Mouse (Mus musculus): ENCODE measurements around the gene Pum2. TPM values are rescaled to one million over a fixed set of nuclear protein-coding genes. Genes with fewer than 3 reads are reported as not detected.

Gene Pum2
- polyA plus RNA-seq, 1 experiment from 2014 or later, result 64.0 TPM

- Histone ChIP-seq H3K4me3 (peak within 1 kb of the TSS; percentile 81), H3K36me3 (no peaks in the 10 kb centered on the region), H3K4me1 (peaks cover 19% of the 10 kb centered on the region), H3K27ac (peak within 1 kb of the TSS; percentile 88), H3K4me2 (replicated peaks) (peak within 1 kb of the TSS; percentile 97), H3K27me3 (no peaks in the 10 kb centered on the region), H3K9me3 (replicated peaks) (no peaks in the 10 kb centered on the region), H3K9ac (peak within 1 kb of the TSS; percentile 90)
- ATAC-seq (ENCODE audit: low FRiP score), result peak; percentile 85
- WGBS, result under 1% methylated on average over 67 of the region's 67 CpGs
These were observed 97.3 kb downstream of the Pum2 start, which contains the start of gene Sdc1 for GRCm38 (mm10) chr12:8770946-8771843. Gene Sdc1, plus strand, starts transcription at chr12:8771323.

DNA sequence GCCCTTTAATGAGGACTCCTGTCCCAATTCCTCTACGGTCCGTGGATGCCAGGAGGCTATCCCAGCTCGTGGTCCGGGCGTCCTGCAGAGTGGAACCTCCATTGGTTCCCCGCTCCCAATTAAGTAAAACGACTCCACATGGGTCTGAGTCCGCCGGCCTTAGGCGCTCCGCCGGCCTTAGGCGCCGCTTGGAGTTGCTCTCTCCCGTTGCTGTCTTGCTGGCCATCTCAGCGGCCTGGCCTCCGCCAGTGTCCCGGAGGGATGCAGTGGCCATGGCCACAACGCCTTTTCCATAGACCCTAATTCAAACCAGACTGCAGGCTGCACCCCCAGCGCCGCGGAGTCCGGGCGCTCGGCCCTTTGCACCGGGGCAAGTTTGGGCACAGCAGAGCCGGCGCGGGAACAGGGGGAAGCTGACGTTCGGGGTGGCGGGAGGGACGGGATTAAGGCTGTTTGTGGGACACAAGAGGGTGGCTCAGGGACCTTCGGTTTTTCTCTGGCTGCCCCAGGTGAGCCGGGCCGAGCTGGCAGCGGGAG, 98.0 kb downstream of the Pum2 start:
- Histone ChIP-seq H3K4me3 (peak overlapping the region; percentile 81), H3K4me2 (replicated peaks) (peak overlapping the region; percentile 97), H3K9me3 (replicated peaks) (no peaks in the 10 kb centered on the region), H3K4me1 (peaks cover 19% of the 10 kb centered on the region), H3K9ac (peak overlapping the region; percentile 90), H3K27me3 (no peaks in the 10 kb centered on the region), H3K27ac (peak overlapping the region; percentile 88), H3K36me3 (no peaks in the 10 kb centered on the region)
- under 1% methylated on average over 37 of the region's 37 CpGs for WGBS
- peak; percentile 38 for ATAC-seq (ENCODE audit: low FRiP score)

- Histone ChIP-seq H3K27me3 (no peaks in the 10 kb centered on the region), H3K4me3 (peak overlapping the region; percentile 81), H3K9me3 (replicated peaks) (no peaks in the 10 kb centered on the region), H3K27ac (peak overlapping the region; percentile 88), H3K4me2 (replicated peaks) (peak overlapping the region; percentile 97), H3K4me1 (peaks cover 19% of the 10 kb centered on the region), H3K9ac (peak overlapping the region; percentile 90), H3K36me3 (no peaks in the 10 kb centered on the region)
- ATAC-seq (ENCODE audit: low FRiP score), result peak; percentile 64
- under 1% methylated on average over 49 of the region's 55 CpGs for WGBS
These were observed 98.7 kb downstream of the Pum2 start for GRCm38 (mm10) chr12:8772451-8773143.

GRCm38 (mm10) chr12:8773336-8773735, 99.4 kb downstream of the Pum2 start:
- no peaks in the 10 kb centered on the region for H3K9me3 ChIP-seq (replicated peaks)
- H3K36me3 ChIP-seq, result no peaks in the 10 kb centered on the region
- peak overlapping the region; percentile 81 for H3K4me3 ChIP-seq
- no peak overlapping the region for H3K27ac ChIP-seq
- H3K4me2 ChIP-seq (replicated peaks), result peak overlapping the region; percentile 97
- ATAC-seq (ENCODE audit: low FRiP score), result no peak
- peaks cover 19% of the 10 kb centered on the region for H3K4me1 ChIP-seq
- 28% methylated on average over 6 of the region's 6 CpGs for WGBS
- H3K27me3 ChIP-seq, result no peaks in the 10 kb centered on the region
- 0 out of 2 replicates have a peak overlapping the region, but pooled peaks have one; percentile 90 for H3K9ac ChIP-seq

DNA sequence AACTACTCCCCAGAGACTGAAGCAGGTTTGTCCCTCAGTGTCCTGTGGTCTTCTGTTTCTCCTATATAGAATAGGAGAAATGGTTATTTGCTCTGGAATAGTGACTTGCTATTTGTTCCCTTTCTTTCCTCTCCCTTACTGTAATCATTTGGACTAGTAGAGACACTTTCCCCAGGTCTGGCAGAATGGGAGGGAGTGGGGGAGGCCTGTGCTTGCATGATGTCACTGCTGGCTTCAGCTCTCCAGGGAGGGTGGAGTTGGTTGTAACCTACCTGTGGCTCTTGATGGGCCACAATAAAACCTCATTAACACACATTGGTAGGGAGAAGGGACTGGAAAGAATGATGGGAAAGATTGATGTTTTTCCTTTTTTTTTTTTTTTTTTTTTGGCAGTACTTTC, 100.2 kb downstream of the Pum2 start:
- no peaks in the 10 kb centered on the region for H3K27me3 ChIP-seq
- H3K4me1 ChIP-seq, result peaks cover 19% of the 10 kb centered on the region
- H3K36me3 ChIP-seq, result no peaks in the 10 kb centered on the region
- H3K4me2 ChIP-seq (replicated peaks), result no peak overlapping the region
- no peaks in the 10 kb centered on the region for H3K9me3 ChIP-seq (replicated peaks)
- H3K4me3 ChIP-seq, result no peak overlapping the region
- H3K27ac ChIP-seq, result no peak overlapping the region
- H3K9ac ChIP-seq, result no peak overlapping the region
- no peak for ATAC-seq (ENCODE audit: low FRiP score)

DNA sequence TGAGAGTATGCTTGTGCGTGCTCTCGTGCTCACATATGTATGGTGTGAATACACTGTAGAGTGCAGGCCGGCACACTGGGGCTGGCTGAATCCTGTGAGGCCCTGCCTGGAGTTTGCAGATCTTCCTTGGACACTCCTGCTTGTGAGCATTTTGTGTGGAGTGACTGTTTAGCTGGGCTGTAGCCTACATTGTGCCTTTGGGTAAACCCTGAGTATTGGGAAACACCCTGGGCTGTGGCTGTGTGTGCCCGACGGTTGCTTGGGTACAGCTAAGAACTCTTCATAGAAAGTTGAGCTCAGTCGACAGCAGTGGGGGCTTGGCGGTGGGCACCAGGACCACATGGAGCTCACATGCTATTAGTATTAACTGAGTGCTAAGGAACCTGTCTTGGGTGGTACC, 102.3 kb downstream of the Pum2 start:
- H3K4me1 ChIP-seq, result peaks cover 15% of the 10 kb centered on the region
- no peaks in the 10 kb centered on the region for H3K36me3 ChIP-seq
- no peak for ATAC-seq (ENCODE audit: low FRiP score)
- H3K9me3 ChIP-seq (replicated peaks), result no peaks in the 10 kb centered on the region
- no peak overlapping the region for H3K9ac ChIP-seq
- 90% methylated on average over 7 of the region's 7 CpGs for WGBS
- H3K4me3 ChIP-seq, result no peak overlapping the region
- no peak overlapping the region for H3K27ac ChIP-seq
- H3K4me2 ChIP-seq (replicated peaks), result no peak overlapping the region
- H3K27me3 ChIP-seq, result no peaks in the 10 kb centered on the region

DNA sequence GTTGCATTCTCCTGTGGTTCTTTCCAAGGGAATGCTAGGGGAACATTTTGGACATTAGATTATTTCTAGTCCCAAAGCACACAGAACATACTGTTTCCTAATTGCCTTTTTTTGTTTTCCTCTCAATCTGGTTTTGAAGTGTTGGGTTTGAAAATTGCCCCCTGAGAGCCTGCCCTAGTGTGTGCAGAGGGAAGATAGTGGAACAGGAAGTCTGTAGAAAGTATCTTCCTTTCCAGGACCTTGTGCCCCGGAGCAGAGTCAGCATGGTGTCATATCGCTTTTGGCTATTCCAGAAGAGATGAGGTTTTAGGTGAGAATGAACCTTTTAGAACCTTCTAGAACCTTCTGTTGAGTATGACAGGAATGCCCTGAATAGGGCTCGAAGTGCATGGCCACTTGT, 102.8 kb downstream of the Pum2 start:
- no peaks in the 10 kb centered on the region for H3K36me3 ChIP-seq
- H3K27me3 ChIP-seq, result no peaks in the 10 kb centered on the region
- H3K4me2 ChIP-seq (replicated peaks), result no peak overlapping the region
- no peak overlapping the region for H3K9ac ChIP-seq
- H3K9me3 ChIP-seq (replicated peaks), result no peaks in the 10 kb centered on the region
- no peak overlapping the region for H3K4me3 ChIP-seq
- H3K27ac ChIP-seq, result no peak overlapping the region
- WGBS, result 91% methylated on average over 3 of the region's 3 CpGs
- H3K4me1 ChIP-seq, result peaks cover 15% of the 10 kb centered on the region
- no peak for ATAC-seq (ENCODE audit: low FRiP score)

GRCm38 (mm10) chr12:8778106-8778505, 104.2 kb downstream of the Pum2 start:
- H3K36me3 ChIP-seq, result no peaks in the 10 kb centered on the region
- no peaks in the 10 kb centered on the region for H3K9me3 ChIP-seq (replicated peaks)
- H3K4me2 ChIP-seq (replicated peaks), result no peak overlapping the region
- peaks cover 13% of the 10 kb centered on the region for H3K4me1 ChIP-seq
- H3K4me3 ChIP-seq, result no peak overlapping the region
- 92% methylated on average over 7 of the region's 7 CpGs for WGBS
- no peak overlapping the region for H3K27ac ChIP-seq
- no peak overlapping the region for H3K9ac ChIP-seq
- ATAC-seq (ENCODE audit: low FRiP score), result no peak
- H3K27me3 ChIP-seq, result no peaks in the 10 kb centered on the region

- no peak overlapping the region for H3K4me3 ChIP-seq
- H3K27ac ChIP-seq, result no peak overlapping the region
- H3K36me3 ChIP-seq, result no peaks in the 10 kb centered on the region
- no peak for ATAC-seq (ENCODE audit: low FRiP score)
- no peaks in the 10 kb centered on the region for H3K27me3 ChIP-seq
- WGBS, result 74% methylated on average over 4 of the region's 4 CpGs
- no peaks in the 10 kb centered on the region for H3K9me3 ChIP-seq (replicated peaks)
- H3K4me2 ChIP-seq (replicated peaks), result no peak overlapping the region
- H3K4me1 ChIP-seq, result peaks cover 14% of the 10 kb centered on the region
- H3K9ac ChIP-seq, result no peak overlapping the region
These were observed 105.9 kb downstream of the Pum2 start for GRCm38 (mm10) chr12:8779851-8780250.

DNA sequence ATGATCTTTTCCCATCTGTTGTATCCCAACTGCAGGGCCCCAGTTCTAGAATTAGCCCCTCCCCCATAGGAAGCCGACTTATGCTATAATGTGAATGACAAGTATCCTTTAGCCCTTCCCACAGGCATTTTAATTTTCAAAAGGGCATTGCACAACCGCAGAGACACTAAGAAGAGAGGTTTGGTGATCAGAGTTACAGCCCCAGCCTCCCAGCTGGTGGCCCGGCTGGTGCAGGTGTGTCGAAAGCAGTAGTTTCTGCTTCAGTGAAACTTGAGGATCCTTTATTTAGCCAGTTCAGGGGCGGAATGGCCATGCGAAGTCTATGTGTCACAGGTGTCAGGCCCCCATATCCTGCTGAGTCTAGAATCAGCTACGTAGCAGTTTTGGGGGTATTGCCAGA, 107.2 kb downstream of the Pum2 start:
- no peak overlapping the region for H3K4me3 ChIP-seq
- no peak overlapping the region for H3K4me2 ChIP-seq (replicated peaks)
- H3K36me3 ChIP-seq, result no peaks in the 10 kb centered on the region
- ATAC-seq (ENCODE audit: low FRiP score), result no peak
- no peak overlapping the region for H3K9ac ChIP-seq
- H3K27me3 ChIP-seq, result no peaks in the 10 kb centered on the region
- H3K9me3 ChIP-seq (replicated peaks), result no peaks in the 10 kb centered on the region
- 81% methylated on average over 7 of the region's 7 CpGs for WGBS
- H3K27ac ChIP-seq, result no peak overlapping the region
- peaks cover 12% of the 10 kb centered on the region; the same call in 1 of the 2 replicates for H3K4me1 ChIP-seq

- peaks cover 12% of the 10 kb centered on the region; the same call in 1 of the 2 replicates for H3K4me1 ChIP-seq
- no peak overlapping the region for H3K4me2 ChIP-seq (replicated peaks)
- no peaks in the 10 kb centered on the region for H3K9me3 ChIP-seq (replicated peaks)
- H3K36me3 ChIP-seq, result no peaks in the 10 kb centered on the region
- WGBS, result 77% methylated on average over 9 of the region's 9 CpGs
- no peak for ATAC-seq (ENCODE audit: low FRiP score)
- no peak overlapping the region for H3K4me3 ChIP-seq
- H3K9ac ChIP-seq, result no peak overlapping the region
- H3K27me3 ChIP-seq, result no peaks in the 10 kb centered on the region
- H3K27ac ChIP-seq, result no peak overlapping the region
These were observed 107.9 kb downstream of the Pum2 start for GRCm38 (mm10) chr12:8781681-8782378.

- no peak overlapping the region for H3K27ac ChIP-seq
- H3K4me3 ChIP-seq, result no peak overlapping the region
- no peak for ATAC-seq (ENCODE audit: low FRiP score)
- peaks cover 12% of the 10 kb centered on the region; the same call in 1 of the 2 replicates for H3K4me1 ChIP-seq
- H3K9ac ChIP-seq, result no peak overlapping the region
- no peak overlapping the region for H3K4me2 ChIP-seq (replicated peaks)
- H3K36me3 ChIP-seq, result no peaks in the 10 kb centered on the region
- WGBS, result 84% methylated on average over 3 of the region's 3 CpGs
- H3K9me3 ChIP-seq (replicated peaks), result no peaks in the 10 kb centered on the region
- no peaks in the 10 kb centered on the region for H3K27me3 ChIP-seq
These were observed 108.6 kb downstream of the Pum2 start for GRCm38 (mm10) chr12:8782565-8782964.
